Mouse (Mus musculus): ENCODE measurements at regions not wholly inside any gene's neighbourhood (a gene's known extent, or its start where the extent isn't known, plus 50 kb on each side); places are given as distances from the start of the nearest gene placed in this dataset.

GRCm38 (mm10) chr12:16477572-16477971, 133.2 kb downstream of the Lpin1 start:
- DNase-seq (ENCODE audit: low spot score), result no peak

- no peak for DNase-seq (ENCODE audit: low spot score)
Observed at GRCm38 (mm10) chr12:16474361-16475080, 136.2 kb downstream of the Lpin1 start.

GRCm38 (mm10) chr12:16457419-16457818, 153.3 kb downstream of the Lpin1 start:
- no peak for DNase-seq (ENCODE audit: low spot score)

GRCm38 (mm10) chr12:16450771-16451435, 159.9 kb downstream of the Lpin1 start:
- no peak for DNase-seq (ENCODE audit: low spot score)

- no peak for DNase-seq (ENCODE audit: low spot score)
Observed at GRCm38 (mm10) chr12:16438717-16439116, 172.0 kb downstream of the Lpin1 start.

- no peak for DNase-seq (ENCODE audit: low spot score)
Observed at GRCm38 (mm10) chr12:16436961-16437360, 173.8 kb downstream of the Lpin1 start.

- no peak for DNase-seq (ENCODE audit: low spot score)
Observed at GRCm38 (mm10) chr12:16436255-16436654, 174.5 kb downstream of the Lpin1 start.

- no peak for DNase-seq (ENCODE audit: low spot score)
Observed at GRCm38 (mm10) chr12:16434739-16435138, 176.0 kb downstream of the Lpin1 start.

GRCm38 (mm10) chr12:16434225-16434624, 176.5 kb downstream of the Lpin1 start:
- DNase-seq (ENCODE audit: low spot score), result no peak

- no peak for DNase-seq (ENCODE audit: low spot score)
Observed at GRCm38 (mm10) chr12:16425980-16426379, 184.8 kb downstream of the Lpin1 start.

GRCm38 (mm10) chr12:16424526-16424925, 186.2 kb downstream of the Lpin1 start:
- DNase-seq (ENCODE audit: low spot score), result no peak

GRCm38 (mm10) chr12:16395720-16396119, 215.0 kb downstream of the Lpin1 start:
- DNase-seq (ENCODE audit: low spot score), result no peak

- DNase-seq (ENCODE audit: low spot score), result no peak
Observed at GRCm38 (mm10) chr12:16392851-16393250, 217.9 kb downstream of the Lpin1 start.

- DNase-seq (ENCODE audit: low spot score), result no peak
Observed at GRCm38 (mm10) chr12:16391630-16392269, 219.0 kb downstream of the Lpin1 start.

- no peak for DNase-seq (ENCODE audit: low spot score)
Observed at GRCm38 (mm10) chr12:16391163-16391562, 219.6 kb downstream of the Lpin1 start.

- DNase-seq (ENCODE audit: low spot score), result no peak
Observed at GRCm38 (mm10) chr12:16387035-16387434, 223.7 kb downstream of the Lpin1 start.

- DNase-seq (ENCODE audit: low spot score), result no peak
Observed at GRCm38 (mm10) chr12:16384396-16384795, 226.4 kb downstream of the Lpin1 start.

- no peak for DNase-seq (ENCODE audit: low spot score)
Observed at GRCm38 (mm10) chr12:16383499-16383935, 227.2 kb downstream of the Lpin1 start.

GRCm38 (mm10) chr12:16382417-16382988, 228.3 kb downstream of the Lpin1 start:
- no peak for DNase-seq (ENCODE audit: low spot score)

- no peak for DNase-seq (ENCODE audit: low spot score)
Observed at GRCm38 (mm10) chr12:16381026-16381425, 229.7 kb downstream of the Lpin1 start.

GRCm38 (mm10) chr12:16380346-16380745, 230.4 kb downstream of the Lpin1 start:
- DNase-seq (ENCODE audit: low spot score), result no peak

- DNase-seq (ENCODE audit: low spot score), result no peak
Observed at GRCm38 (mm10) chr12:16379415-16379814, 231.4 kb downstream of the Lpin1 start.

- no peak for DNase-seq (ENCODE audit: low spot score)
Observed at GRCm38 (mm10) chr12:16378501-16378900, 232.3 kb downstream of the Lpin1 start.

Measured in testis, postnatal 10 days (tissue).